Mouse (Mus musculus) neutrophil, adult 5-6 weeks (primary cell): Measurements from ENCODE around the gene Adamtsl1. TPM values are rescaled to one million over a fixed set of nuclear protein-coding genes. Genes with fewer than 3 reads are reported as not detected.

Experiments
- ATAC-seq: fragments of 151-379, 151-347 bp; 2 replicates; pipeline ENCODE4 v1.8.0; 2017; ENCODE audit warnings: mild to moderate bottlenecking, moderate TSS enrichment; ENCODE audit not compliant: insufficient number of reproducible peaks, poor library complexity, low FRiP score, severe bottlenecking; ENCODE audit errors: extremely low read depth
- total RNA-seq: library from RNA; stranded (forward); fragments of 200-1000 nt; gene quantifications from 2 replicates; pipeline ENCODE4 v1.2.3, GENCODE M21; 2017

Gene Adamtsl1
- total RNA-seq, 1 experiment from 2014 or later: not detected

- no peak for ATAC-seq
Measured at GRCm38 (mm10) chr4:85881318-85881717, 367.3 kb downstream of the Adamtsl1 start.

- ATAC-seq: no peak
Measured at GRCm38 (mm10) chr4:85884031-85884430, 370.1 kb downstream of the Adamtsl1 start.

GRCm38 (mm10) chr4:85889877-85890598, 376.1 kb downstream of the Adamtsl1 start:
- ATAC-seq: no peak

- ATAC-seq: no peak
Measured at GRCm38 (mm10) chr4:85901316-85901715, 387.3 kb downstream of the Adamtsl1 start.

GRCm38 (mm10) chr4:85904217-85904616, 390.2 kb downstream of the Adamtsl1 start:
- no peak for ATAC-seq

GRCm38 (mm10) chr4:85916034-85916433, 402.1 kb downstream of the Adamtsl1 start:
- ATAC-seq: no peak

GRCm38 (mm10) chr4:85918366-85918765, 404.4 kb downstream of the Adamtsl1 start:
- no peak for ATAC-seq

GRCm38 (mm10) chr4:85920474-85920873, 406.5 kb downstream of the Adamtsl1 start:
- no peak for ATAC-seq

- ATAC-seq: no peak
Measured at GRCm38 (mm10) chr4:85922741-85923140, 408.8 kb downstream of the Adamtsl1 start.

GRCm38 (mm10) chr4:85932129-85932528, 418.2 kb downstream of the Adamtsl1 start:
- no peak for ATAC-seq

- no peak for ATAC-seq
Measured at GRCm38 (mm10) chr4:85939460-85939859, 425.5 kb downstream of the Adamtsl1 start.

- no peak for ATAC-seq
Measured at GRCm38 (mm10) chr4:85941857-85942256, 427.9 kb downstream of the Adamtsl1 start.

GRCm38 (mm10) chr4:85953590-85953989, 439.6 kb downstream of the Adamtsl1 start:
- no peak for ATAC-seq

- no peak for ATAC-seq
Measured at GRCm38 (mm10) chr4:85955387-85955786, 441.4 kb downstream of the Adamtsl1 start.

GRCm38 (mm10) chr4:85957266-85957665, 443.3 kb downstream of the Adamtsl1 start:
- ATAC-seq: no peak

GRCm38 (mm10) chr4:85957879-85958278, 443.9 kb downstream of the Adamtsl1 start:
- ATAC-seq: no peak

- ATAC-seq: no peak
Measured at GRCm38 (mm10) chr4:85959019-85959418, 445.0 kb downstream of the Adamtsl1 start.

GRCm38 (mm10) chr4:85976188-85976587, 462.2 kb downstream of the Adamtsl1 start:
- ATAC-seq: no peak

GRCm38 (mm10) chr4:85979206-85979605, 465.2 kb downstream of the Adamtsl1 start:
- ATAC-seq: no peak

- no peak for ATAC-seq
Measured at GRCm38 (mm10) chr4:86006596-86006995, 492.6 kb downstream of the Adamtsl1 start.

- no peak for ATAC-seq
Measured at GRCm38 (mm10) chr4:86013640-86014039, 499.7 kb downstream of the Adamtsl1 start.
